Mouse (Mus musculus) hindbrain, embryonic 14.5 days (tissue): ENCODE data around the gene Traf7. TPM values are rescaled to one million over a fixed set of nuclear protein-coding genes. Genes with fewer than 3 reads are reported as not detected.
A peak's percentile ranks its signal among the peaks of the same experiment; 100 is the strongest.

ENCODE experiments used
- ATAC-seq: fragments of 200-750 bp; cut with Nextera tagmentation; 2 replicates; pipeline ENCODE4 v1.8.0; 2017; ENCODE audit warnings: moderate number of reproducible peaks, mild to moderate bottlenecking, moderate TSS enrichment, moderate library complexity; ENCODE audit not compliant: low FRiP score
- DNase-seq: peaks from one replicate; pipeline ENCODE4 v3.0.0-alpha.2; 2015; ENCODE audit warnings: low spot score
- H3K27ac ChIP-seq: fragments of 300-500 bp; sonication (generic); 2 replicates; pipeline ENCODE4 v1.5.1; 2014; ENCODE audit warnings: mild to moderate bottlenecking, moderate library complexity
- H3K27me3 ChIP-seq: fragments of 300-500 bp; sonication (generic); 2 replicates; pipeline ENCODE4 v1.6.1; 2014; ENCODE audit warnings: mild to moderate bottlenecking, low read length, mixed read lengths; ENCODE audit not compliant: control insufficient read depth, insufficient read depth
- H3K36me3 ChIP-seq: fragments of 300-500 bp; sonication (generic); replicated peaks from 2 replicates; pipeline ENCODE4 v1.6.1; 2014; ENCODE audit not compliant: control insufficient read depth, insufficient read depth
- H3K4me1 ChIP-seq: fragments of 300-500 bp; sonication (generic); replicated peaks from 2 replicates; pipeline ENCODE4 v1.6.1; 2014; ENCODE audit warnings: antibody characterized with exemption, low read length, mixed read lengths; ENCODE audit not compliant: control insufficient read depth, insufficient read depth
- H3K4me2 ChIP-seq: fragments of 300-500 bp; sonication (generic); replicated peaks from 2 replicates; pipeline ENCODE4 v1.6.1; 2014; ENCODE audit warnings: mild to moderate bottlenecking, moderate library complexity
- H3K4me3 ChIP-seq: fragments of 300-500 bp; sonication (generic); replicated peaks from 2 replicates; pipeline ENCODE4 v1.5.1; 2014; ENCODE audit warnings: mild to moderate bottlenecking, low read length
- H3K9ac ChIP-seq: fragments of 300-500 bp; sonication (generic); 2 replicates; pipeline ENCODE4 v1.6.1; 2014
- H3K9me3 ChIP-seq: fragments of 300-500 bp; sonication (generic); 2 replicates; pipeline ENCODE4 v1.6.1; 2016; ENCODE audit warnings: low read length; ENCODE audit not compliant: control insufficient read depth
- WGBS: fragments of 180-500 bp; shearing (Covaris S2); extraction: QIAGEN DNeasy Blood & Tissue Kit; methylation state at CpG from one replicate; pipeline ENCODE4 v1.1.7; 2014; 5-methylcytosine and 5-hydroxymethylcytosine counted together
- polyA plus RNA-seq: library from polyadenylated mRNA; unstranded; fragments of >200 nt; fragmentation: Nextera tagmentation; extraction: Ambion mirVana; gene quantifications from 2 replicates; pipeline ENCODE4 v1.2.1, GENCODE M21; 2014

Gene Traf7
- polyA plus RNA-seq, 1 experiment from 2014 or later: 75.0 TPM

DNA sequence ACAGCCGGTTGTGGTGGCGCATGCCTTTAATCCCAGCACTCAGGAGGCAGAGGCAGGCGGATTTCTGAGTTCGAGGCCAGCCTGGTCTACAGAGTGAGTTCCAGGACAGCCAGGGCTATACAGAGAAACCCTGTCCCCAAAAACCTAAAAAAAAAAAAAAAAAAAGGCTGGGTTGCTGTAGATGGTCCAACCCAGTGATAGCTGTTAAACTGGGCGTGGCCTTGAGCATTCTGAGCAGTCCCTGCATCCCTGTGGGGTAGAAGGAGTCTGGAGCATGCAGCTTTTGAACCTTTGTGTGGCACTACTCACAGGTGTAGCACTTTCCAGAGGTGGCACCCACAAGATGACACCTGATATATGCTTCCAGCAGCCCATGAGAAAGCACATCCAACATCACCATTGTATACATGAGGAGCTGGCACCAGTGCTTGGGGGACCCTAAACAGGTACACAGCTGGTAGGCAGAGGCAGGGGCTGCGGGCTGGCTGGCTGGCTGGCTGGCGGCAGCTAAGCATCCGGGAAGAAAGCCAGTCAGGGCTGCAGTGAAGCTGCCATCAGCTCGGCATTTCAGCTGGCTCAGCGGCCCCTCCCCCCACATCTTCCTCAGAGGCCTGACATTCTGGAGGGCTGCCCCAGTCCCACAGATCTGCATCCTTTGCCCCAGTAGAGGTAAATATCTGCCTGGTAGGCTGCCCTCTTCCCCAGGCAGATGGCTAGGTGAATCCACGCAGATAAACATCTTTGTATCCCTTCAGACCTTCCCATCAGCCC lies 42.5 kb downstream of the Traf7 start:
- Histone ChIP-seq H3K4me1 (peaks cover 27% of the 10 kb centered on the region), H3K9ac (peak overlapping the region; percentile 41), H3K27ac (peak overlapping the region; percentile 75), H3K4me2 (0 out of 2 replicates have a peak overlapping the region, but pooled peaks have one; percentile 8), H3K9me3 (no peaks in the 10 kb centered on the region), H3K27me3 (no peaks in the 10 kb centered on the region), H3K36me3 (no peaks in the 10 kb centered on the region), H3K4me3 (no peak overlapping the region)
- peak; percentile 50 for DNase-seq
- ATAC-seq: no peak
- WGBS: 47% methylated on average over 11 of the region's 11 CpGs

DNA sequence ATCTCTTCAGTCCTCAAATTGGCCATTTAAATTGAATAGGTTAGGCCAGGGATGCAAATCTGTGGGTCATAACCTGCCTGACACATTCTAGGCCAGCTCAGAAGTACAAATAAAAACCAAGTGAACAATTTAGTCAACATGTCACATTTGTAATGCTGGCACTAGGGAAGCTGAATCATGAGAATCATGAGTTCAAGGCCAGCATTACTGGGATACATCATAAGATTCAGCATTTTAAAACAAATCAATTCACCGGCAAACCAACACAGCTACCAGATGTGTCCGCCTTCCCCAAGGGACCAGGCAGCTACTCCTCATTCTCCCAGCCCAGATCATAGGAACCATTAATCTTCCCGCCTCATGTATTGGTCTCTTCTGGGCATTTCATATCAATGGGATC lies 44.2 kb downstream of the Traf7 start:
- no peaks in the 10 kb centered on the region for H3K36me3 ChIP-seq
- WGBS: 66% methylated on average over 3 of the region's 3 CpGs
- no peaks in the 10 kb centered on the region for H3K9me3 ChIP-seq
- DNase-seq (no peak), ATAC-seq (no peak)
- H3K27me3 ChIP-seq: no peaks in the 10 kb centered on the region
- no peak overlapping the region for H3K9ac ChIP-seq
- peaks cover 17% of the 10 kb centered on the region for H3K4me1 ChIP-seq
- H3K4me2 ChIP-seq: no peak overlapping the region
- no peak overlapping the region for H3K27ac ChIP-seq
- H3K4me3 ChIP-seq: no peak overlapping the region

GRCm38 (mm10) chr17:24481027-24481815 lies 46.5 kb downstream of the Traf7 start:
- Histone ChIP-seq H3K36me3 (peaks cover 10% of the 10 kb centered on the region; the same call in 1 of the 2 replicates), H3K4me3 (no peak overlapping the region), H3K4me1 (peaks cover 7% of the 10 kb centered on the region; the same call in 1 of the 2 replicates), H3K27me3 (no peaks in the 10 kb centered on the region), H3K9me3 (no peaks in the 10 kb centered on the region), H3K4me2 (no peak overlapping the region), H3K9ac (no peak overlapping the region), H3K27ac (no peak overlapping the region)
- ATAC-seq (no peak), DNase-seq (no peak)
- WGBS: 95% methylated on average over 20 of the region's 20 CpGs

- Histone ChIP-seq H3K27me3 (no peaks in the 10 kb centered on the region), H3K36me3 (peaks cover 20% of the 10 kb centered on the region), H3K27ac (no peak overlapping the region), H3K9ac (no peak overlapping the region), H3K4me1 (peaks cover 2% of the 10 kb centered on the region; the same call in 1 of the 2 replicates), H3K4me3 (no peak overlapping the region), H3K9me3 (no peaks in the 10 kb centered on the region), H3K4me2 (no peak overlapping the region)
- no peak for DNase-seq
- no peak for ATAC-seq
- 57% methylated on average over 3 of the region's 3 CpGs for WGBS
Observed at GRCm38 (mm10) chr17:24480201-24480826, 47.4 kb downstream of the Traf7 start.

GRCm38 (mm10) chr17:24479431-24479830 lies 48.3 kb downstream of the Traf7 start:
- peak overlapping the region; percentile 80; the same call in 1 of the 2 replicates for H3K9ac ChIP-seq
- peak overlapping the region; percentile 65 for H3K4me2 ChIP-seq
- no peaks in the 10 kb centered on the region for H3K9me3 ChIP-seq
- peaks cover 28% of the 10 kb centered on the region for H3K36me3 ChIP-seq
- peak overlapping the region; percentile 76 for H3K4me3 ChIP-seq
- WGBS: 29% methylated on average over 1 of the region's 1 CpGs
- no peaks in the 10 kb centered on the region; the same call in 1 of the 2 replicates for H3K4me1 ChIP-seq
- H3K27me3 ChIP-seq: no peaks in the 10 kb centered on the region
- no peak for DNase-seq
- peak overlapping the region; percentile 94 for H3K27ac ChIP-seq
- ATAC-seq: no peak

GRCm38 (mm10) chr17:24478663-24479380 lies 48.9 kb downstream of the Traf7 start, which contains the start of gene Mlst8:
Mlst8 (minus strand) TSS chr17:24479078.
- no peaks in the 10 kb centered on the region for H3K27me3 ChIP-seq
- H3K4me3 ChIP-seq: peak within 1 kb of the TSS; percentile 76
- ATAC-seq (peak; percentile 92), DNase-seq (peak; percentile 95)
- no peaks in the 10 kb centered on the region for H3K9me3 ChIP-seq
- peak within 1 kb of the TSS; percentile 94 for H3K27ac ChIP-seq
- WGBS: under 1% methylated on average over 48 of the region's 48 CpGs
- H3K9ac ChIP-seq: peak within 1 kb of the TSS; percentile 80
- no peaks in the 10 kb centered on the region; the same call in 1 of the 2 replicates for H3K4me1 ChIP-seq
- peaks cover 34% of the 10 kb centered on the region for H3K36me3 ChIP-seq
- H3K4me2 ChIP-seq: peak within 1 kb of the TSS; percentile 65

DNA sequence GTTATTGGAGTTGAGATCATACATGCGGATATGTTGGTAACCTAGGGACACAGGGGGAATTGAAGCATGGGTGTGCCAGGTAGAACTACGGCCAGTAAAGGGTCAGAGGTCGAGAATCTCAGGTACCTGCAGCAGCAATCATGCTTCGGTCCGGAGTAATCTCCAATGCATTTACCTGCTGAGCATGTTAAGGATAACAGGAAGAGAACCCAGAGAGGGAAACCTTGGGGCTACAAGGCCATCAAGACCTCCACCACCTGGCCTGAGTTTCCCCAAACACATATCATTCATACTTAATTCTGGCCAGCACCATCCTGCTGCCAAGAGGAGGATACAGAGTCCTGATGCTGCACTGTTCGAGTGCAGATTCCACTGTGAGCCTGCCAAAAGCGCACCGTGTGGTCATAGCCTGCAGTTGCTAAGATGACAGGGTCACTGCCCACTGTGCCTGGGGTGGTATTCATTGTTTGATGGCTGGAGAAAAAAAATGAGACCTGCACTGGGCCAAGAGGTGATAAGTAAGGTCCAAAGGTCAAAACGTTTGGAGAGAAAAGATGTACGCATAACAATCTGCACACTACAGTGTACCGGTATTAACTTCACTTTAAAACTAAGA lies 49.6 kb downstream of the Traf7 start:
- 0 out of 2 replicates have a peak, but pooled peaks have one; percentile 12 for ATAC-seq
- H3K27me3 ChIP-seq: no peaks in the 10 kb centered on the region

More for the DNA sequence above, 49.6 kb downstream of the Traf7 start:
- H3K36me3 ChIP-seq: peaks cover 42% of the 10 kb centered on the region
- H3K27ac ChIP-seq: no peak overlapping the region
- H3K4me1 ChIP-seq: no peaks in the 10 kb centered on the region; the same call in 1 of the 2 replicates
- H3K4me2 ChIP-seq: peak overlapping the region; percentile 65
- 54% methylated on average over 11 of the region's 11 CpGs for WGBS
- DNase-seq: no peak
- H3K9me3 ChIP-seq: no peaks in the 10 kb centered on the region
- peak overlapping the region; percentile 76 for H3K4me3 ChIP-seq
- H3K9ac ChIP-seq: peak overlapping the region; percentile 80
